Mouse (Mus musculus) liver, postnatal 0 days (tissue): ENCODE results near the gene Hist1h4h. TPM values are rescaled to one million over a fixed set of nuclear protein-coding genes. Genes with fewer than 3 reads are reported as not detected.

ENCODE experiments used
- ATAC-seq: fragments of 200-750 bp; cut with Nextera tagmentation; 2 replicates; pipeline ENCODE4 v1.8.0; 2017; ENCODE audit warnings: mild to moderate bottlenecking, moderate library complexity
- DNase-seq: peaks from one replicate; pipeline ENCODE4 v3.0.0-alpha.2; 2016
- H3K27ac ChIP-seq: fragments of 300-500 bp; sonication (generic); 2 replicates; pipeline ENCODE4 v1.5.1; 2014; ENCODE audit warnings: antibody characterized with exemption, moderate library complexity, mild to moderate bottlenecking, low read depth
- H3K27me3 ChIP-seq: fragments of 300-500 bp; sonication (generic); 2 replicates; pipeline ENCODE4 v1.6.1; 2014; ENCODE audit warnings: low read length, control low read depth, mixed read lengths; ENCODE audit not compliant: insufficient read depth
- H3K36me3 ChIP-seq: fragments of 300-500 bp; sonication (generic); replicated peaks from 2 replicates; pipeline ENCODE4 v1.6.1; 2014; ENCODE audit warnings: mild to moderate bottlenecking, control low read depth, low read length, moderate library complexity, mixed read lengths; ENCODE audit not compliant: insufficient read depth
- H3K4me1 ChIP-seq: fragments of 300-500 bp; sonication (generic); 2 replicates; pipeline ENCODE4 v1.6.1; 2014; ENCODE audit warnings: antibody characterized with exemption, mild to moderate bottlenecking, control low read depth; ENCODE audit not compliant: insufficient read depth
- H3K4me2 ChIP-seq: fragments of 300-500 bp; sonication (generic); 2 replicates; pipeline ENCODE4 v1.6.1; 2014; ENCODE audit warnings: low read depth, mild to moderate bottlenecking, low read length, moderate library complexity, mixed read lengths
- H3K4me3 ChIP-seq: fragments of 300-500 bp; sonication (generic); 2 replicates; pipeline ENCODE4 v1.5.1; 2014; ENCODE audit warnings: low read depth, low read length
- H3K9ac ChIP-seq: fragments of 300-500 bp; sonication (generic); replicated peaks from 2 replicates; pipeline ENCODE4 v1.6.1; 2014; ENCODE audit warnings: mild to moderate bottlenecking, moderate library complexity
- H3K9me3 ChIP-seq: fragments of 300-500 bp; sonication (generic); 2 replicates; pipeline ENCODE4 v1.6.1; 2016; ENCODE audit warnings: mild to moderate bottlenecking, control low read depth, low read length, mixed read lengths
- CTCF ChIP-seq: sonication (generic); IDR thresholded peaks from 2 replicates; pipeline ENCODE4 v1.5.1; 2016; ENCODE audit warnings: antibody characterized with exemption, low read depth
- EP300 ChIP-seq: IDR thresholded peaks from 2 replicates; pipeline ENCODE4 v1.6.1; 2016; ENCODE audit warnings: antibody characterized with exemption, low read depth, mild to moderate bottlenecking
- WGBS: fragments of 180-500 bp; shearing (Covaris S2); extraction: QIAGEN DNeasy Blood & Tissue Kit; methylation state at CpG from one replicate; pipeline ENCODE4 v1.1.7; 2014; ENCODE audit not compliant: insufficient replicate concordance; 5-methylcytosine and 5-hydroxymethylcytosine counted together
- polyA plus RNA-seq: library from polyadenylated mRNA; unstranded; fragments of >200 nt; fragmentation: Nextera tagmentation; extraction: Ambion mirVana; gene quantifications from 2 replicates; pipeline ENCODE4 v1.2.1, GENCODE M21; 2015

Hist1h4h gene
- polyA plus RNA-seq, 1 experiment from 2014 or later: 7.2 TPM

DNA sequence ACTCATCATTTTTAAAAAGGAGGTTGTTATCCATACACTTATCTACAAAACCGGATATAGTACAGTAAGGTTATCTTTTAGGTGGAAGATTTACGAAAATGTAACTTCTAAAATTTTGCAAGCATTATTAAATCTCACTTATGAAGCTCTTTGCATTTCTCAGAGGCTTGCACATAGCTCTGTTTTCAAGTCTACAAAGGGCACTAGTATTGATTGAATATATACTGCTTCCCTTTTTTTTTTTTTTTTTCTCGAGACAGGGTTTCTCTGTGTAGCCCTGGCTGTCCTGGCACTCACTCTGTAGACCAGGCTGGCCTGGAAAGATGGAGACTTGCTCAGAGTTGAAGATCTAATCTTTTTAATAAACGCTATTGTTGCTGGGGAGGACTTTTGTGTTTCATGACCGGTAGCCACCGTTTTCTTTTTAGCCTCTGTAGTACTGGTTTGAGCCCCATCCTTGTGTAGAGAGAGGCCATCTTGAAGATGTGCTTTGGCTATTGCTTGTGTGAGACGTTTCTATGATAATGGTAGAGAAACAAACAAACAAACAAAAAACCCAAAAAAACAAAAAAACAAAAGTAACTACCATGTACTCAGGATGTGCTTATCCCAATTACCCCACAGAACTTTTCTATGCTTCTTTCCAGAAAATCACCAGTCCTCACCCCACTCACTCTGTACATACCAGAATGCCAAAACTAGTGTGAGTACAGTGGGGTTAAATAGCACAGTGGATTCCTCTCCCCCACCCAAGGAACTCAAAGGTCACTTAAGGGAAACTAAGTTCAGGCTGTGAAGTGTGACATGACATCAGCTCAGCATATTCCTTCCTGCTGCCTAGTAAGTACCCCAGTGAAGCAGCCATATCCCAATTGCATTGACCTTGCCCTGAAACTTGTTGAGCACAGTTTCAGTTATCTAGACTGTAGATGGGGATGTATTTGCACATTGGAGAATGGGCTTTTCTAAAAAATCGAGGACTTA, 21.4 kb downstream of the Hist1h4h start:
- H3K9ac ChIP-seq: peak overlapping the region; percentile 64
- peak overlapping the region; percentile 93 for H3K27ac ChIP-seq
- no peak for ATAC-seq
- no peaks in the 10 kb centered on the region for H3K9me3 ChIP-seq
- peak overlapping the region; percentile 64 for H3K4me2 ChIP-seq
- peaks cover 15% of the 10 kb centered on the region for H3K4me1 ChIP-seq
- no peak for TF ChIP-seq CTCF
- no peak for TF ChIP-seq EP300
- H3K36me3 ChIP-seq: no peaks in the 10 kb centered on the region
- peak overlapping the region; percentile 48 for H3K4me3 ChIP-seq
- DNase-seq: no peak
- H3K27me3 ChIP-seq: no peaks in the 10 kb centered on the region
- 42% methylated on average over 8 of the region's 8 CpGs for WGBS

DNA sequence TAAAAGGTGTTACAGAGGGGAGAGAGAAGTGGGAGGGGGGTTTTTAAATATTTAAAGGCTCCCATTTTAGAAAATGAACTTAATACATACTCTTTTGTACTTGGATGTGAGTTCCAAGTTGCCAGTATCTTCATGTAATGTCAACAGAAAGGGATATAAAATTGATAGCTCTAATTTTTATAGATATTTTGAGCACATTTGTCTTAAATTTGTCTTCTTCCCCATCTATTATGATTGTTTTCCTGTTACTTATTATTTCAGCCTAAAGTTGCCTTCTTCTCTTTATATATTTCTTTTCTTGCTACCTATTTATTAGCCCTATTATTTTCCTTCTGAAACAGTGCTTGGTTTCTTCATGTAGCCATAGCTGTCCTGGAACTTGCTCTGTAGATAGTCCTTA, 22.1 kb downstream of the Hist1h4h start, which contains the start of gene Hist1h1d:
Hist1h1d (plus strand) TSS at position 301 of the 400 bp plus-strand sequence.
- H3K9me3 ChIP-seq: no peaks in the 10 kb centered on the region
- peak within 1 kb of the TSS; percentile 64; the same call in 1 of the 2 replicates for H3K9ac ChIP-seq
- H3K27me3 ChIP-seq: no peaks in the 10 kb centered on the region
- peak within 1 kb of the TSS; percentile 97 for H3K27ac ChIP-seq
- TF ChIP-seq EP300 (no peak), CTCF (no peak)
- ATAC-seq: no peak
- peak within 1 kb of the TSS; percentile 90 for H3K4me2 ChIP-seq
- no peak for DNase-seq
- H3K4me1 ChIP-seq: peaks cover 15% of the 10 kb centered on the region
- H3K36me3 ChIP-seq: no peaks in the 10 kb centered on the region
- peak within 1 kb of the TSS; percentile 48; the same call in 1 of the 2 replicates for H3K4me3 ChIP-seq

DNA sequence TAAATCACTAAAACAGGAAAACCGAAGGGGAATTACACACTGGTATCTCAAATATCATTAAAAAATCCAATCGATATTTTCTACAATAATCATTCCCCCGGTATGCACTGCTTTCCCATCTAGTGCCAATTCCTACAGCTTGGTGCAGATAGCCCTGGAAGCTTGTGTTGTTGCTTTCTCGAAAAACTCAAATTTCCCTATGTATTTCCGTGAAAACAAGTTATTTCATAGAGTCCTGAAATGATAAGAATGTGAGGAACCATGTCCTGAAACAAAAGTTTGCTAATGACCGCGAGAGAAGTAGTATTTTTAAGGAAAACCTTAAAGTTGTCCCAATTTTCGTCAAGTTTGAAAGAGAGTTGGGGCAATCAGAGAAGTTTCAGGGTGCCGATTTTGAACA, 23.5 kb downstream of the Hist1h4h start:
- ATAC-seq (no peak), DNase-seq (no peak)
- no peak for TF ChIP-seq CTCF
- TF ChIP-seq EP300: no peak
- H3K36me3 ChIP-seq: no peaks in the 10 kb centered on the region
- H3K4me1 ChIP-seq: peaks cover 15% of the 10 kb centered on the region
- peak overlapping the region; percentile 90 for H3K4me2 ChIP-seq
- 18% methylated on average over 9 of the region's 9 CpGs for WGBS
- H3K27ac ChIP-seq: peak overlapping the region; percentile 97
- peak overlapping the region; percentile 83 for H3K9ac ChIP-seq
- H3K9me3 ChIP-seq: no peaks in the 10 kb centered on the region
- H3K27me3 ChIP-seq: no peaks in the 10 kb centered on the region
- peak overlapping the region; percentile 64 for H3K4me3 ChIP-seq

DNA sequence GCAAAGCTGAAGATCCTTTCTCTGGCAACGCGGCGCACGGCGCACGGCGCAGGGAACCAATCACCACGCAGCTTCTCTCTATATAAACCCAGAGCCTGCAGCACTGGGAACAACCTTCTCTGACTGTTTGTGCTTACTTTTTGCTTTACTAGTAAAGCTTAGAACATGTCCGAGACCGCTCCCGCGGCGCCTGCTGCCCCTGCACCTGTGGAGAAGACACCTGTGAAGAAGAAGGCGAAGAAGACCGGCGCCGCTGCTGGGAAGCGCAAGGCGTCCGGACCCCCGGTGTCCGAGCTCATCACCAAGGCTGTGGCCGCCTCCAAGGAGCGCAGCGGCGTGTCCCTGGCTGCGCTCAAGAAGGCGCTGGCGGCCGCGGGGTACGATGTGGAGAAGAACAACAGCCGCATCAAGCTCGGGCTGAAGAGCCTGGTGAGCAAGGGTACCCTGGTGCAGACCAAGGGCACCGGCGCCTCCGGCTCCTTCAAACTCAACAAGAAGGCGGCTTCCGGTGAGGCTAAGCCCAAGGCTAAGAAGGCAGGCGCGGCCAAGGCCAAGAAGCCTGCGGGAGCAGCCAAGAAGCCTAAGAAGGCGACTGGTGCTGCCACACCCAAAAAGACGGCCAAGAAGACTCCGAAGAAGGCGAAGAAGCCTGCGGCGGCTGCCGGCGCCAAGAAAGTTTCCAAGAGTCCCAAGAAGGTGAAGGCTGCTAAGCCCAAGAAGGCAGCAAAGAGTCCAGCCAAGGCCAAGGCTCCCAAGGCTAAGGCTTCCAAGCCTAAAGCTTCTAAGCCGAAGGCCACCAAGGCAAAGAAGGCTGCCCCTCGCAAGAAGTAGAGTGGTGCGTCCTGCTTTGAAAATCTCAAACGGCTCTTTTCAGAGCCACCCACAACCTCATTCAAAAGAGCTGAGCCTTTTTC, 24.3 kb downstream of the Hist1h4h start:
- no peaks in the 10 kb centered on the region for H3K36me3 ChIP-seq
- H3K4me2 ChIP-seq: peak overlapping the region; percentile 90
- WGBS: under 1% methylated on average over 54 of the region's 54 CpGs
- TF ChIP-seq CTCF (no peak), EP300 (peak; percentile 88)
- peak overlapping the region; percentile 83 for H3K9ac ChIP-seq
- H3K4me1 ChIP-seq: peaks cover 15% of the 10 kb centered on the region
- H3K9me3 ChIP-seq: no peaks in the 10 kb centered on the region
- no peaks in the 10 kb centered on the region for H3K27me3 ChIP-seq
- peak; percentile 89 for DNase-seq
- peak; percentile 77 for ATAC-seq
- H3K27ac ChIP-seq: peak overlapping the region; percentile 97
- peak overlapping the region; percentile 64 for H3K4me3 ChIP-seq

DNA sequence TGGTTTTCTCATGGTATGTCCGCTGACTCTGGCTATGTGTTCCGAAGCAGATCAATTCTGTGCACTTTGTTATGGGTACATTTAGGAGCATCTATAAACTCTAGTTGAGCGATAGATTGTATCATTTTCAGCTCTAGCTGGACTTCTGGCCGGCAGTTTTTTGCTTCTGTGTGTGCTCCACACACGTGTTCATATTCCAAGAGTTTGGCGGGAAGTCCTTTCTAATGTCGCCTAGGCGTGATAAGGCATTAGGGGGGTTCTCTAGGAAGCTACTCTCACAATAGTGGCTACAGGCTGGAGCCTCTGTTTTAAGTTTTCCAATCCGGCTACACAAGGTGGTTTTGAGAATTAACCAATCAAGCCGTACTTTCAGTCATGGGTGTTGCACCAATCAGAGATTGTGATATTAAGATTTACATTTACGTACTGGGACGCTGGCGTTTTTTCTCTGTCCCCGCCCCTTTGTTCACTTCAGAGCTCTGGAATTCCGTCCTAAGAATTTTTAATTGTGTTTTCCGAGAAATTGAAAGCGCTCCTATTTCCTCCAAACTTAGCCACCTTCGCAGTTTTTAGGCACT, 25.1 kb downstream of the Hist1h4h start:
- WGBS: under 1% methylated on average over 18 of the region's 18 CpGs
- H3K9ac ChIP-seq: peak overlapping the region; percentile 83
- DNase-seq: peak; percentile 74
- peak; percentile 49 for ATAC-seq
- H3K9me3 ChIP-seq: no peaks in the 10 kb centered on the region
- TF ChIP-seq EP300: no peak; the same call in 1 of the 2 replicates
- no peak for TF ChIP-seq CTCF
- peak overlapping the region; percentile 97 for H3K27ac ChIP-seq
- H3K36me3 ChIP-seq: no peaks in the 10 kb centered on the region
- peak overlapping the region; percentile 90 for H3K4me2 ChIP-seq
- H3K27me3 ChIP-seq: no peaks in the 10 kb centered on the region
- H3K4me3 ChIP-seq: peak overlapping the region; percentile 64
- H3K4me1 ChIP-seq: peaks cover 10% of the 10 kb centered on the region
